Mouse (Mus musculus) right cerebral cortex, adult 18-20 months (tissue): ENCODE results near the gene Crtc1.

ENCODE experiments used
- DNase-seq: peaks from one replicate; pipeline ENCODE4 v3.0.0; 2022; ENCODE audit warnings: mixed read lengths

Gene Crtc1

GRCm38 (mm10) chr8:70439055-70439847 lies at the start of gene Crtc1:
TSS of gene Crtc1 (minus strand) at chr8:70439579.
- peak; percentile 96 for DNase-seq

GRCm38 (mm10) chr8:70488931-70489470 lies 49.6 kb upstream of the Crtc1 start:
- DNase-seq = no peak

- no peak for DNase-seq
These were observed 48.8 kb upstream of the Crtc1 start for GRCm38 (mm10) chr8:70487993-70488796.

GRCm38 (mm10) chr8:70486941-70487520 lies 47.7 kb upstream of the Crtc1 start, which contains the start of gene Tmem59l:
TSS of gene Tmem59l (minus strand) at chr8:70487358.
- DNase-seq = peak; percentile 72

GRCm38 (mm10) chr8:70486191-70486681 lies 46.9 kb upstream of the Crtc1 start:
- no peak for DNase-seq

GRCm38 (mm10) chr8:70482943-70483342 lies 43.6 kb upstream of the Crtc1 start:
- DNase-seq = no peak

- DNase-seq = peak; percentile 87
These were observed 42.5 kb upstream of the Crtc1 start for GRCm38 (mm10) chr8:70481908-70482307.

- no peak for DNase-seq
These were observed 38.0 kb upstream of the Crtc1 start for GRCm38 (mm10) chr8:70477269-70477982.

GRCm38 (mm10) chr8:70476333-70477268 lies 37.2 kb upstream of the Crtc1 start, which contains the start of gene Klhl26:
TSS of gene Klhl26 (minus strand) at chr8:70476968.
- DNase-seq = peak; percentile 93

- no peak for DNase-seq
These were observed 32.5 kb upstream of the Crtc1 start for GRCm38 (mm10) chr8:70471856-70472255.

GRCm38 (mm10) chr8:70469938-70470337 lies 30.6 kb upstream of the Crtc1 start:
- DNase-seq = no peak

GRCm38 (mm10) chr8:70469295-70469916 lies 30.0 kb upstream of the Crtc1 start:
- no peak for DNase-seq

GRCm38 (mm10) chr8:70468733-70469132 lies 29.4 kb upstream of the Crtc1 start:
- DNase-seq = no peak

- DNase-seq = no peak
These were observed 28.5 kb upstream of the Crtc1 start for GRCm38 (mm10) chr8:70467907-70468306.

- DNase-seq = no peak
These were observed 27.9 kb upstream of the Crtc1 start for GRCm38 (mm10) chr8:70467229-70467725.

- no peak for DNase-seq
These were observed 27.4 kb upstream of the Crtc1 start for GRCm38 (mm10) chr8:70466771-70467170.

- DNase-seq = no peak
These were observed 26.9 kb upstream of the Crtc1 start for GRCm38 (mm10) chr8:70466305-70466704.

- DNase-seq = no peak
These were observed 26.3 kb upstream of the Crtc1 start for GRCm38 (mm10) chr8:70465701-70466100.

GRCm38 (mm10) chr8:70464162-70464561 lies 24.8 kb upstream of the Crtc1 start:
- DNase-seq = no peak

GRCm38 (mm10) chr8:70463306-70463705 lies 23.9 kb upstream of the Crtc1 start:
- DNase-seq = peak; percentile 90

- no peak for DNase-seq
These were observed 23.1 kb upstream of the Crtc1 start for GRCm38 (mm10) chr8:70462516-70462813.
